Mouse (Mus musculus) inflammation-experienced regulatory T-cells (primary cell): Measurements from ENCODE around the gene Tc2n. TPM values are rescaled to one million over a fixed set of nuclear protein-coding genes. Genes with fewer than 3 reads are reported as not detected.

Experiments
- polyA plus RNA-seq, 2 experiments: library from polyadenylated mRNA; unstranded; fragments of 100-300 nt; shearing (Covaris generic); gene quantifications; one replicate each; pipeline ENCODE4 v1.2.1; 2017

Tc2n gene
- polyA plus RNA-seq = under 1 TPM in 1 of 2 experiments, not detected in 1; 0.83 TPM

GRCm38 (mm10) chr12:101718054-101718754 is at the start of gene Tc2n:
Tc2n (minus strand) TSS chr12:101718523.

Other genes with a start within 250 kb of the Tc2n start
- gene Fbln5, start 100.5 kb upstream of the Tc2n start, polyA plus RNA-seq = 1 to 10 TPM in 1 of 2 experiments, under 1 TPM in 1; 0.07 to 1.1 TPM
- gene Trip11, start 194.7 kb upstream of the Tc2n start, polyA plus RNA-seq = 10 to 100 TPM; 61.9 to 65.7 TPM
- 10 to 100 TPM; 18.5 to 21.7 TPM for gene Atxn3, start 239.7 kb upstream of the Tc2n start, polyA plus RNA-seq